Mouse (Mus musculus) myocyte (in vitro differentiated cells): Measurements from ENCODE around the gene Catip. TPM values are rescaled to one million over a fixed set of nuclear protein-coding genes. Genes with fewer than 3 reads are reported as not detected.

Experiments used
- H3K27me3 ChIP-seq: one replicate; pipeline ENCODE4 v1.6.1; 2011; ENCODE audit not compliant: control insufficient read depth, insufficient read depth, insufficient read length
- H3K36me3 ChIP-seq: one replicate; pipeline ENCODE4 v1.6.1; 2011; ENCODE audit not compliant: control insufficient read depth, insufficient read depth
- H3K4me2 ChIP-seq: one replicate; pipeline ENCODE4 v1.6.1; 2011; ENCODE audit warnings: low read depth, control low read depth
- H3K4me3 ChIP-seq: one replicate; pipeline ENCODE4 v1.5.1; 2011; ENCODE audit warnings: mild to moderate bottlenecking, control low read depth, moderate library complexity
- H3K79me2 ChIP-seq: one replicate; pipeline ENCODE4 v1.6.1; 2011; ENCODE audit not compliant: control insufficient read depth, insufficient read depth
- H3ac ChIP-seq: one replicate; pipeline ENCODE4 v1.6.1; 2011; ENCODE audit not compliant: control insufficient read depth, insufficient read length
- CEBPB ChIP-seq: IDR thresholded peaks from 2 replicates; pipeline ENCODE4 v1.6.1; 2011; ENCODE audit warnings: mild to moderate bottlenecking, moderate library complexity; ENCODE audit not compliant: poor library complexity, insufficient read depth, severe bottlenecking
- E2F4 ChIP-seq: IDR thresholded peaks from one replicate; pipeline ENCODE4 v1.6.1; 2011; ENCODE audit warnings: mild to moderate bottlenecking, control low read depth, moderate library complexity; ENCODE audit not compliant: insufficient read depth
- MAX ChIP-seq: IDR thresholded peaks from one replicate; pipeline ENCODE4 v1.6.1; 2011; ENCODE audit warnings: low read depth, mild to moderate bottlenecking, control low read depth
- MYOD1 ChIP-seq, 3 experiments: IDR thresholded peaks; one replicate each; pipeline ENCODE4 v1.6.1; 2011; ENCODE audit warnings: control low read depth in 2 of 3, low read depth in 2 of 3, mild to moderate bottlenecking in 2 of 3, moderate library complexity in 1 of 3; ENCODE audit not compliant: insufficient read length in 2 of 3, control insufficient read depth in 1 of 3
- MYOG ChIP-seq, 3 experiments: IDR thresholded peaks; one replicate each; pipeline ENCODE4 v1.6.1; 2011; ENCODE audit warnings: control low read depth in 2 of 3, low read depth in 2 of 3, mild to moderate bottlenecking in 2 of 3; ENCODE audit not compliant: insufficient read length in 2 of 3, control insufficient read depth in 1 of 3, insufficient read depth in 1 of 3
- POLR2A ChIP-seq: IDR thresholded peaks from one replicate; pipeline ENCODE4 v1.6.1; 2011; ENCODE audit warnings: low read depth, mild to moderate bottlenecking, control low read depth, moderate library complexity; ENCODE audit not compliant: insufficient read length
- POLR2AphosphoS2 ChIP-seq: IDR thresholded peaks from one replicate; pipeline ENCODE4 v1.6.1; 2011; ENCODE audit warnings: low read depth, control low read depth; ENCODE audit not compliant: insufficient read length
- REST ChIP-seq: IDR thresholded peaks from one replicate; pipeline ENCODE4 v1.6.1; 2011; ENCODE audit warnings: mild to moderate bottlenecking, control low read depth, moderate library complexity; ENCODE audit not compliant: insufficient read depth, insufficient read length
- SRF ChIP-seq: IDR thresholded peaks from one replicate; pipeline ENCODE4 v1.6.1; 2011; ENCODE audit warnings: low read depth; ENCODE audit not compliant: control insufficient read depth, insufficient read length
- TCF12 ChIP-seq: IDR thresholded peaks from one replicate; pipeline ENCODE4 v1.6.1; 2011; ENCODE audit warnings: mild to moderate bottlenecking, control low read depth; ENCODE audit not compliant: poor library complexity, insufficient read depth, severe bottlenecking
- TCF3 ChIP-seq: IDR thresholded peaks from one replicate; pipeline ENCODE4 v1.6.1; 2011; ENCODE audit warnings: low read depth, control low read depth; ENCODE audit not compliant: insufficient read length
- USF1 ChIP-seq: IDR thresholded peaks from one replicate; pipeline ENCODE4 v1.6.1; 2011; ENCODE audit warnings: low read depth, mild to moderate bottlenecking, control low read depth, moderate library complexity
- polyA plus RNA-seq: library from polyadenylated mRNA; unstranded; fragments of >200 nt; fragmentation: generic; extraction: Trizol; gene quantifications from one replicate; pipeline ENCODE4 v1.2.1, GENCODE M21; 2012; ENCODE audit warnings: missing spikeins

Gene Catip
- polyA plus RNA-seq, 1 experiment: 0.10 TPM

DNA sequence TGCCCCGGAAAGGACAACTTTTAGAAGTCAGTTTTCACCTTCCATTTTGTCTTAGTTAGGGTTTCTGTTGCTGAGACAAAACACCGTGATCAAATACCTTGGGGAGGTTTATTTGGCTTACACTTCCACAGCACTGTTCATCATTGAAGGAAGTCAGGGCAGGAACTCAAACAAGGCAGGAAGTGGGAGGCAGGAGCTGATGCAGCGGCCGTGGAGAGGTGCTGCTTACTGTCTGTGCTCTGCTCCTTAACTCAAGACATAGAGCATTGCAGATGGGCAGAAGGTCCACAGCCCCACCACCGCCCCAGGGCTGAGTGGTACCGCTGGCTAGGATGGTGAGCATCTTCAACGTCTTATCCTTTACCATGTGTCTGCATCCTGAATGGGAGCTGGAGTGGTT, 20.0 kb upstream of the Catip start:
- no peak for TF ChIP-seq POLR2AphosphoS2
- no peak for TF ChIP-seq SRF
- TF ChIP-seq E2F4: no peak
- TF ChIP-seq CEBPB: no peak
- no peak for TF ChIP-seq POLR2A
- no peak for TF ChIP-seq MAX
- TF ChIP-seq MYOG (IDR thresholded peaks at IDR 0.05; ENCODE audit: control insufficient read depth in 1 of 3, insufficient read depth in 1 of 3, insufficient read length in 2 of 3, low read depth in 2 of 3): no peak
- TF ChIP-seq TCF12: no peak
- no peak for TF ChIP-seq REST
- TF ChIP-seq TCF3: no peak
- TF ChIP-seq MYOD1 (IDR thresholded peaks at IDR 0.05; ENCODE audit: control insufficient read depth in 1 of 3, insufficient read length in 2 of 3, low read depth in 2 of 3): no peak
- no peak for TF ChIP-seq USF1
- Histone ChIP-seq H3ac (no peak overlapping the region), H3K79me2 (no peaks in the 10 kb centered on the region)

GRCm38 (mm10) chr1:74342308-74342707, 19.6 kb upstream of the Catip start:
- H3K36me3 ChIP-seq: no peaks in the 10 kb centered on the region
- no peaks in the 10 kb centered on the region for H3K27me3 ChIP-seq
- no peak overlapping the region for H3K4me2 ChIP-seq
- no peak overlapping the region for H3K4me3 ChIP-seq
- no peak for TF ChIP-seq CEBPB
- TF ChIP-seq MYOD1 (IDR thresholded peaks at IDR 0.05; ENCODE audit: control insufficient read depth in 1 of 3, insufficient read length in 2 of 3, low read depth in 2 of 3): no peak
- no peak for TF ChIP-seq TCF3
- TF ChIP-seq E2F4: no peak
- no peak for TF ChIP-seq REST
- no peak for TF ChIP-seq TCF12
- TF ChIP-seq POLR2A: no peak
- no peaks in the 10 kb centered on the region for H3K79me2 ChIP-seq
- no peak overlapping the region for H3ac ChIP-seq

More for the DNA sequence above, 20.0 kb upstream of the Catip start:
- H3K4me2 ChIP-seq: no peak overlapping the region
- H3K27me3 ChIP-seq: no peaks in the 10 kb centered on the region
- no peaks in the 10 kb centered on the region for H3K36me3 ChIP-seq
- no peak overlapping the region for H3K4me3 ChIP-seq

DNA sequence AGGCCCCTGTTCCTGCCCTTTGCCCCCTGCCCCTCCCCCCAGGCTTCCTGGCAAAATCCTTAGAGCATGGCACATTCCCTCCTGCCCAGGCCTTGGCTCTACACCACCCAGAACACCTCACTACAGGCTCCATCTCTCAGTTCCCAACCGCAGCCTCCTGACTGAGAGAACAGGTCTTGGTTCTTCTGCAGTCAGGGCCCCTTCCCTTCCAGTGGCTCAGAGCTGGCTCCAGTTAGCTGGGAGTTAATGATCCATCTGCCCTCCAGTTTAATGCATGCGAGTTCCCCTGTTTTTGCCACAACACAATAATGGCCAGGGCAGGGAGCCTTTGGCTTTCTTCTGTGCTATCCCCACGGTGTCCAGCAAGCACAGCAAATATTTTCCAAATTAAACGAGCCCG, 18.7 kb upstream of the Catip start:
- H3K79me2 ChIP-seq: no peaks in the 10 kb centered on the region

DNA sequence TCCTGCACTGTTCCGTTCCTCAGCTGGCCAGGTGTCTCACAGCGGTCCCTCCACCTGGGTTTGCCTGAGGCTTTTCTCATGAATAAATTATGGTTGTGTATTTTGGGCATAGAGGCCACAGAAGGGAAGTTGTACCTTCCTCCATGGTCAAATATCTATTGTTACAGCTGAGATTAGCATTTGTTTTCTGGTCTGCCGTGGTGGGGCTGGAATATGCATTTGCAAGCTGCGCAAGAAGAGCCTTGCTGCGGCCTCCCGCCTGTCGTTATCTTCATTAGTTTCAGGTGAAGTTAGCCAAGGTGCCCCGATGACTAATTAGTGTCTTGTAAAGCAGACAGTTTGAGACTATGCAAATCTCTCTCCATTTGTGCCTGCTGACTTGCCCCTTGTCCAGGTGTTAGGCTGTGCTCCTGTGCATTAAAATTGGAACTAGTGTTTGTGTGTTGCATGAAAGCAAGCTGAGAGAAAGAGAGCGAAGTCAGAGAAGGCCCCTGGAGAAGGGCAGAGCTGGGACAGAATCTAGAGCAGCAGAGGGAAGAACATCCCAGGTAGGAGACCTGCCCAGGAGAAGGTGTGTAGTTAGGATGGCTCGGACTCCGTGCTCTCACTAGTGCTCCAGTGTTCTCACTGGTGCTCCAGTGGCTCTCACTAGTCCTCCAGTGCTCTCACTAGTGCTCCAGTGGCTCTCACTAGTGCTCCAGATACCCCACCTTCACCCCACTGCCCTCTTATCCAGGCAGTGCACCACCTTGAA, 17.6 kb upstream of the Catip start:
- Histone ChIP-seq H3K4me2 (no peak overlapping the region), H3K79me2 (no peaks in the 10 kb centered on the region), H3K36me3 (no peaks in the 10 kb centered on the region), H3K4me3 (no peak overlapping the region), H3ac (no peak overlapping the region), H3K27me3 (no peaks in the 10 kb centered on the region)
- TF ChIP-seq E2F4: no peak
- no peak for TF ChIP-seq POLR2A
- TF ChIP-seq TCF3: no peak
- TF ChIP-seq REST: no peak
- no peak for TF ChIP-seq SRF
- TF ChIP-seq USF1: no peak
- TF ChIP-seq MYOG (IDR thresholded peaks at IDR 0.05; ENCODE audit: control insufficient read depth in 1 of 3, insufficient read depth in 1 of 3, insufficient read length in 2 of 3, low read depth in 2 of 3): no peak
- no peak for TF ChIP-seq MAX

More for the DNA sequence above, 18.7 kb upstream of the Catip start:
- H3K27me3 ChIP-seq: no peaks in the 10 kb centered on the region
- no peak overlapping the region for H3K4me2 ChIP-seq
- no peaks in the 10 kb centered on the region for H3K36me3 ChIP-seq
- H3ac ChIP-seq: no peak overlapping the region
- no peak overlapping the region for H3K4me3 ChIP-seq
- TF ChIP-seq TCF12 (no peak), TCF3 (no peak), REST (no peak), CEBPB (no peak), MAX (no peak), USF1 (no peak), POLR2A (no peak), MYOD1 (IDR thresholded peaks at IDR 0.05; ENCODE audit: control insufficient read depth in 1 of 3, insufficient read length in 2 of 3, low read depth in 2 of 3) (no peak), POLR2AphosphoS2 (no peak), MYOG (IDR thresholded peaks at IDR 0.05; ENCODE audit: control insufficient read depth in 1 of 3, insufficient read depth in 1 of 3, insufficient read length in 2 of 3, low read depth in 2 of 3) (no peak), SRF (no peak), E2F4 (no peak)

DNA sequence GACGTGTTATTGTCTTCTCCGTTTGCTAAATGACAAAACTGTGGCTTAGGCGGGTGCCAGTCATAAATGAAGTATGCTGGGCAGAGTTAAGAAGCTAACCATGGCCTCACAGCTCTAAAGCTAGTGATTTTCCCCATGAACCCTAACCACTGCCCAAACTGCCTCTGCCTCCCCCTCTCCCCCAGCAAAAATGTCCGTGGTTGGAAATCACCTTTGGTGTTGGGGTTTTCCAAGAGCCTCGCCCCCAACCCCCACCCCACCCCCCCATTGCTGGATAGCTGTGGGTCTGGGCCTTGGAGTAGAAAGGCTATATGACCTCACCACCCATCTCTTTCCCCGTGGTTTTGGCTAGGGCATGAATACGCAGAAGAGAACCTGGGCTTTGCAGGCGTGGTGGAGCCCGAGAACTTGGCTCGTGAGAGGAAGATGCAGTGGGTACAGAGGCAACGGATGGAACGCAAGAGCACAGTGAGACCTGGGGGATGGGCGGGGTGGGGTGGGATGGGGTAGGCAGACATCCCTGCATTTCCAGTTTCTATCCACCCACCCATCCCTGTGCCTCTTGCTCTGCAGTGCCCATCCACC, 10.6 kb upstream of the Catip start:
- no peaks in the 10 kb centered on the region for H3K36me3 ChIP-seq
- H3K27me3 ChIP-seq: no peaks in the 10 kb centered on the region
- no peak for TF ChIP-seq TCF12
- no peak for TF ChIP-seq CEBPB
- TF ChIP-seq REST: no peak
- no peak overlapping the region for H3ac ChIP-seq
- no peak overlapping the region for H3K4me3 ChIP-seq
- no peaks in the 10 kb centered on the region for H3K79me2 ChIP-seq
- H3K4me2 ChIP-seq: no peak overlapping the region
